Comparison of ENCODE assay signal across 31 mouse cellular contexts in genomic region chr13:56513595-56513994, GRCm38 (mm10). TPM values are rescaled to one million over a fixed set of nuclear protein-coding genes. Genes with fewer than 3 reads are reported as not detected.
A peak's percentile ranks its signal among the peaks of the same experiment; 100 is the strongest.
DNase-seq lines count a peak whose midpoint lies in the region; ATAC-seq and TF ChIP-seq lines count a peak whose summit lies in the region.
"Had no signal": no experiment of that assay in that cellular context is flagged by ENCODE, and none has a peak within 500 bp of the region (broad histone marks: within the 10 kb centered on the region; RNA-seq: fewer than 3 reads in every experiment).

No protein-coding gene starts in this region.

- TF ChIP-seq CTCF in hindbrain, postnatal 0 days (IDR thresholded peaks at IDR 0.05; ENCODE audit: low read depth) = no peak
- no peak for TF ChIP-seq CTCF in lung, embryonic 14.5 days (IDR thresholded peaks at IDR 0.05; ENCODE audit: low read depth)

- H3K4me2 ChIP-seq in hindbrain, postnatal 0 days (ENCODE audit: low read depth, low read length) = no peak overlapping the region
- no peak overlapping the region for H3K4me2 ChIP-seq in hindbrain, embryonic 14.5 days (replicated peaks)
- H3K4me2 ChIP-seq in lung, embryonic 14.5 days = no peak overlapping the region
- H3K4me2 ChIP-seq: embryonic facial prominence, embryonic 13.5 days; embryonic facial prominence, embryonic 15.5 days; forebrain, embryonic 12.5 days had no signal

- no peaks in the 10 kb centered on the region for H3K4me1 ChIP-seq in hindbrain, postnatal 0 days (ENCODE audit: insufficient read depth, low read length)
- no peaks in the 10 kb centered on the region for H3K4me1 ChIP-seq in hindbrain, embryonic 14.5 days (replicated peaks; ENCODE audit: control insufficient read depth, insufficient read depth, low read length)
- no peaks in the 10 kb centered on the region for H3K4me1 ChIP-seq in lung, embryonic 14.5 days (ENCODE audit: insufficient read depth)
- H3K4me1 ChIP-seq: embryonic facial prominence, embryonic 13.5 days; embryonic facial prominence, embryonic 15.5 days had no signal

- no peak for DNase-seq in hindbrain, postnatal 0 days (ENCODE audit: low spot score)
- DNase-seq in hindbrain, embryonic 14.5 days (ENCODE audit: low spot score) = no peak
- DNase-seq in lung, embryonic 14.5 days = peak; percentile 7
- DNase-seq in lung, adult 18-20 months = no peak
- DNase-seq in retina, embryonic 14.5 days (ENCODE audit: low spot score) = peak; percentile 50
- DNase-seq in retina, postnatal 1 day = no peak
- no peak for DNase-seq in heart, adult 11 months
- DNase-seq: adrenal gland, adult 2 months; adrenal gland, postnatal 10 days; adrenal gland, postnatal 25 days; B cell, adult 2 months; cerebellum, adult 11 months; cerebellum, adult 18-20 months; cerebellum, adult 8-10 months; cerebellum, adult 9-11 months; cerebellum, postnatal 14 days; cerebellum, postnatal 36 days; embryo, embryonic 11 days had no signal

- no peak overlapping the region for H3K9ac ChIP-seq in hindbrain, postnatal 0 days (replicated peaks; ENCODE audit: low read length)
- no peak overlapping the region for H3K9ac ChIP-seq in hindbrain, embryonic 14.5 days
- H3K9ac ChIP-seq in lung, embryonic 14.5 days = no peak overlapping the region
- H3K9ac ChIP-seq: embryonic facial prominence, embryonic 13.5 days; embryonic facial prominence, embryonic 15.5 days; forebrain, embryonic 12.5 days had no signal

- H3K27me3 ChIP-seq in hindbrain, postnatal 0 days (ENCODE audit: insufficient read depth, low read length) = no peaks in the 10 kb centered on the region
- no peaks in the 10 kb centered on the region for H3K27me3 ChIP-seq in hindbrain, embryonic 14.5 days (ENCODE audit: control insufficient read depth, insufficient read depth, low read length)
- H3K27me3 ChIP-seq in lung, embryonic 14.5 days (ENCODE audit: insufficient read depth, low read length) = no peaks in the 10 kb centered on the region
- H3K27me3 ChIP-seq: embryonic facial prominence, embryonic 13.5 days; embryonic facial prominence, embryonic 15.5 days; forebrain, embryonic 12.5 days had no signal

- H3K4me3 ChIP-seq in hindbrain, postnatal 0 days (ENCODE audit: low read length) = no peak overlapping the region
- H3K4me3 ChIP-seq in hindbrain, embryonic 14.5 days (replicated peaks; ENCODE audit: low read length) = no peak overlapping the region
- no peak overlapping the region for H3K4me3 ChIP-seq in lung, embryonic 14.5 days (ENCODE audit: low read depth, low read length)
- H3K4me3 ChIP-seq: embryonic facial prominence, embryonic 13.5 days; embryonic facial prominence, embryonic 15.5 days; erythroblast, embryonic 14.5 days; forebrain, embryonic 10.5 days; forebrain, embryonic 12.5 days had no signal

- peak; percentile 74; the same call in 1 of the 2 replicates for ATAC-seq in hindbrain, postnatal 0 days
- no peak for ATAC-seq in hindbrain, embryonic 14.5 days (ENCODE audit: low FRiP score)
- no peak for ATAC-seq in lung, embryonic 14.5 days (ENCODE audit: insufficient read depth)
- ATAC-seq: CD4-positive, CD25-positive, alpha-beta regulatory T cell, adult 4 months; forebrain, embryonic 14.5 days had no signal

- no peaks in the 10 kb centered on the region for H3K9me3 ChIP-seq in hindbrain, postnatal 0 days (ENCODE audit: low read length)
- H3K9me3 ChIP-seq in hindbrain, embryonic 14.5 days (ENCODE audit: control insufficient read depth, low read length) = no peaks in the 10 kb centered on the region
- no peaks in the 10 kb centered on the region for H3K9me3 ChIP-seq in lung, embryonic 14.5 days (ENCODE audit: low read depth, low read length)
- H3K9me3 ChIP-seq: embryonic facial prominence, embryonic 13.5 days; embryonic facial prominence, embryonic 15.5 days; forebrain, embryonic 12.5 days had no signal

- H3K36me3 ChIP-seq in hindbrain, postnatal 0 days (ENCODE audit: insufficient read depth, low read length) = no peaks in the 10 kb centered on the region
- H3K36me3 ChIP-seq in hindbrain, embryonic 14.5 days (replicated peaks; ENCODE audit: control insufficient read depth, insufficient read depth) = no peaks in the 10 kb centered on the region
- H3K36me3 ChIP-seq in lung, embryonic 14.5 days (ENCODE audit: insufficient read depth) = no peaks in the 10 kb centered on the region
- H3K36me3 ChIP-seq: embryonic facial prominence, embryonic 13.5 days; embryonic facial prominence, embryonic 15.5 days; forebrain, embryonic 10.5 days; forebrain, embryonic 12.5 days; G1E had no signal

- H3K27ac ChIP-seq in hindbrain, postnatal 0 days = no peak overlapping the region
- no peak overlapping the region for H3K27ac ChIP-seq in hindbrain, embryonic 14.5 days
- no peak overlapping the region for H3K27ac ChIP-seq in lung, embryonic 14.5 days (ENCODE audit: low read depth)
- H3K27ac ChIP-seq: embryonic facial prominence, embryonic 13.5 days; embryonic facial prominence, embryonic 15.5 days; forebrain, embryonic 10.5 days; forebrain, embryonic 12.5 days had no signal

RNA-seq across cellular contexts. Expression of gene Fbxl21, which starts 8.7 kb away (rescaled TPM):
- 6.1 and 11.3 TPM in 2 replicates for total RNA-seq in hindbrain, postnatal 0 days (2014; rRNA removed)
- 5.5 and 5.6 TPM in 2 replicates for polyA plus RNA-seq in hindbrain, postnatal 0 days (2015; fragmentation: Nextera tagmentation; extraction: Ambion mirVana)
- polyA plus RNA-seq in hindbrain, embryonic 14.5 days (2014; fragmentation: Nextera tagmentation; extraction: Ambion mirVana) = 3.9 and 4.1 TPM in 2 replicates
- polyA plus RNA-seq in lung, embryonic 14.5 days (2014; fragmentation: Nextera tagmentation; extraction: Ambion mirVana) = 1.7 and 2.2 TPM in 2 replicates
- total RNA-seq: CH12.LX; common myeloid progenitor, adult 5-6 weeks had no signal
- polyA plus RNA-seq: erythroblast, embryonic 14.5 days; G1E had no signal

RNA-seq across cellular contexts. Expression of gene Il9, which starts 31.5 kb away (rescaled TPM):
- total RNA-seq in hindbrain, postnatal 0 days (2014; rRNA removed) = not detected in 2 replicates
- polyA plus RNA-seq in hindbrain, postnatal 0 days (2015; fragmentation: Nextera tagmentation; extraction: Ambion mirVana) = not detected in 2 replicates
- polyA plus RNA-seq in hindbrain, embryonic 14.5 days (2014; fragmentation: Nextera tagmentation; extraction: Ambion mirVana) = not detected in 2 replicates
- polyA plus RNA-seq in lung, embryonic 14.5 days (2014; fragmentation: Nextera tagmentation; extraction: Ambion mirVana) = not detected in 2 replicates
- total RNA-seq: adrenal gland, adult 2 months; adrenal gland, postnatal 10 days; adrenal gland, postnatal 25 days; adrenal gland, postnatal 4 days; CH12.LX; common myeloid progenitor, adult 5-6 weeks; G1E had no signal
- polyA plus RNA-seq: adrenal gland, adult 2 months; brain, embryonic 14.5 days; CD4-positive, CD25-positive, alpha-beta regulatory T cell, adult 4 months; embryonic facial prominence, embryonic 11.5 days; embryonic facial prominence, embryonic 13.5 days; embryonic facial prominence, embryonic 15.5 days; erythroblast, embryonic 14.5 days; forebrain, embryonic 10.5 days; forebrain, embryonic 12.5 days; forebrain, embryonic 14.5 days; G1E had no signal

RNA-seq across cellular contexts. Expression of gene Lect2, which starts 34.7 kb away (rescaled TPM):
- total RNA-seq in hindbrain, postnatal 0 days (2014; rRNA removed) = not detected in 2 replicates
- 0.23 TPM in 1 of 2 replicates, not detected in the other for polyA plus RNA-seq in hindbrain, postnatal 0 days (2015; fragmentation: Nextera tagmentation; extraction: Ambion mirVana)
- not detected in 2 replicates for polyA plus RNA-seq in hindbrain, embryonic 14.5 days (2014; fragmentation: Nextera tagmentation; extraction: Ambion mirVana)
- polyA plus RNA-seq in lung, embryonic 14.5 days (2014; fragmentation: Nextera tagmentation; extraction: Ambion mirVana) = not detected in 2 replicates
- total RNA-seq: CH12.LX; common myeloid progenitor, adult 5-6 weeks had no signal
- polyA plus RNA-seq: adrenal gland, adult 2 months; CD4-positive, CD25-positive, alpha-beta regulatory T cell, adult 4 months; embryonic facial prominence, embryonic 11.5 days; embryonic facial prominence, embryonic 13.5 days; embryonic facial prominence, embryonic 15.5 days; forebrain, embryonic 10.5 days; forebrain, embryonic 12.5 days; forebrain, embryonic 14.5 days; G1E had no signal

Comparison
In these comparisons a context has a peak if more than half of its experiments do, and no peak if none do; other contexts are left out.
1. DNase-seq: peak in lung, embryonic 14.5 days (single experiment) and retina, embryonic 14.5 days (single experiment); none in hindbrain, postnatal 0 days (single experiment), hindbrain, embryonic 14.5 days (single experiment), lung, adult 18-20 months (0 of 2), retina, postnatal 1 day (single experiment) and heart, adult 11 months (single experiment).